ENCODE assay signal across 7 mouse cellular contexts in genomic region chr5:151023461-151023860, GRCm38 (mm10).
DNase-seq lines count a peak whose midpoint lies in the region; ATAC-seq and TF ChIP-seq lines count a peak whose summit lies in the region.

No protein-coding gene starts in this region.

- WGBS in hindbrain, postnatal 0 days = 10% methylated on average over 8 of the region's 8 CpGs
- WGBS in stomach, embryonic 14.5 days = 6% methylated on average over 8 of the region's 8 CpGs

- no peaks in the 10 kb centered on the region for H3K36me3 ChIP-seq in hindbrain, postnatal 0 days (ENCODE audit: insufficient read depth, low read length)
- no peaks in the 10 kb centered on the region for H3K36me3 ChIP-seq in stomach, embryonic 14.5 days (ENCODE audit: control insufficient read depth, insufficient read depth, low read length)

- H3K9ac ChIP-seq in hindbrain, postnatal 0 days (replicated peaks; ENCODE audit: low read length) = no peak overlapping the region
- no peak overlapping the region for H3K9ac ChIP-seq in stomach, embryonic 14.5 days (replicated peaks; ENCODE audit: low read depth, low read length)

- H3K4me2 ChIP-seq in hindbrain, postnatal 0 days (ENCODE audit: low read depth, low read length) = peak overlapping the region; percentile 34
- H3K4me2 ChIP-seq in stomach, embryonic 14.5 days (replicated peaks; ENCODE audit: low read depth, low read length) = 0 out of 2 replicates have a peak overlapping the region, but pooled peaks have one; percentile 6

- TF ChIP-seq CTCF in hindbrain, postnatal 0 days (IDR thresholded peaks at IDR 0.05; ENCODE audit: low read depth) = no peak

- H3K9me3 ChIP-seq in hindbrain, postnatal 0 days (ENCODE audit: low read length) = no peaks in the 10 kb centered on the region
- no peaks in the 10 kb centered on the region for H3K9me3 ChIP-seq in stomach, embryonic 14.5 days (ENCODE audit: control insufficient read depth, low read depth, low read length)

- H3K4me1 ChIP-seq in hindbrain, postnatal 0 days (ENCODE audit: insufficient read depth, low read length) = peaks cover 5% of the 10 kb centered on the region
- H3K4me1 ChIP-seq in stomach, embryonic 14.5 days (ENCODE audit: control insufficient read depth, insufficient read depth, low read length) = peaks cover 18% of the 10 kb centered on the region; the same call in 1 of the 2 replicates

- 0 out of 2 replicates have a peak, but pooled peaks have one; percentile 38 for ATAC-seq in hindbrain, postnatal 0 days
- peak; percentile 61; the same call in 1 of the 2 replicates for ATAC-seq in stomach, embryonic 14.5 days (ENCODE audit: insufficient number of reproducible peaks, insufficient read depth, low FRiP score, low read depth)

- no peak overlapping the region for H3K4me3 ChIP-seq in hindbrain, postnatal 0 days (ENCODE audit: low read length)
- no peak overlapping the region for H3K4me3 ChIP-seq in stomach, embryonic 14.5 days (ENCODE audit: low read depth, low read length)

- intact Hi-C loops in gastrocnemius, postnatal 14 days (cut with DNase I; ENCODE audit: low total_unique reads) = no loop called here

- H3K27me3 ChIP-seq in hindbrain, postnatal 0 days (ENCODE audit: insufficient read depth, low read length) = no peaks in the 10 kb centered on the region
- no peaks in the 10 kb centered on the region for H3K27me3 ChIP-seq in stomach, embryonic 14.5 days (ENCODE audit: control insufficient read depth, insufficient read depth, low read length)

- DNase-seq in brain, adult 2 months (ENCODE audit: low read depth, low spot score) = peak; percentile 87
- peak; percentile 78 to 82 for DNase-seq in cerebellum, postnatal 25 days
- DNase-seq in gastrocnemius, postnatal 14 days = peak; percentile 37
- peak; percentile 59 for DNase-seq in hindbrain, postnatal 0 days (ENCODE audit: low spot score)
- peak; percentile 28 to 42 for DNase-seq in lung, postnatal 4 days
- DNase-seq in MN1 (ENCODE audit: low spot score) = no peak

- 0 out of 2 replicates have a peak overlapping the region, but pooled peaks have one; percentile 8 for H3K27ac ChIP-seq in hindbrain, postnatal 0 days
- peak overlapping the region; percentile 83 for H3K27ac ChIP-seq in stomach, embryonic 14.5 days (ENCODE audit: low read length)
